Mouse (Mus musculus) ES-E14 (cell line): ENCODE results near the gene Rdh16. TPM values are rescaled to one million over a fixed set of nuclear protein-coding genes. Genes with fewer than 3 reads are reported as not detected.
"Not testable (repeated sequence)": the region's sequence is repeated elsewhere in the genome, so short reads cannot be mapped to it uniquely, and the experiment has no call there.

Source experiments
- DNase-seq: peaks from one replicate; pipeline ENCODE4 v3.0.0-alpha.2; 2013; ENCODE audit warnings: low read depth, low spot score
- H3K27ac ChIP-seq: 2 replicates; pipeline ENCODE4 v1.5.1; 2012; ENCODE audit warnings: low read depth, mild to moderate bottlenecking, low read length, moderate library complexity, mixed read lengths; ENCODE audit not compliant: poor library complexity, insufficient read depth, severe bottlenecking
- H3K36me3 ChIP-seq: 2 replicates; pipeline ENCODE4 v1.6.1; 2012; ENCODE audit warnings: mild to moderate bottlenecking, low read length, moderate library complexity, mixed read lengths; ENCODE audit not compliant: control insufficient read depth, poor library complexity, insufficient read depth, severe bottlenecking
- H3K4me1 ChIP-seq, 2 experiments: fragments of 150-350 bp in 1 of 2; sonication (generic) in 1 of 2; 2 replicates each; pipeline ENCODE4 v1.6.1; 2012; ENCODE audit warnings: low read length in 2 of 2, mild to moderate bottlenecking in 1 of 2, mixed read lengths in 1 of 2; ENCODE audit not compliant: control insufficient read depth in 2 of 2, insufficient read depth in 2 of 2, poor library complexity in 1 of 2
- H3K4me3 ChIP-seq, 2 experiments: fragments of 150-350 bp in 1 of 2; sonication (generic) in 1 of 2; 2 replicates each; pipeline ENCODE4 v1.5.1; 2012; ENCODE audit warnings: low read length in 2 of 2, low read depth in 1 of 2, mild to moderate bottlenecking in 1 of 2, mixed read lengths in 1 of 2; ENCODE audit not compliant: insufficient read depth in 1 of 2, poor library complexity in 1 of 2, severe bottlenecking in 1 of 2
- H3K9ac ChIP-seq: 2 replicates; pipeline ENCODE4 v1.6.1; 2012; ENCODE audit warnings: low read depth, mild to moderate bottlenecking, low read length, mixed read lengths; ENCODE audit not compliant: poor library complexity, insufficient read depth, severe bottlenecking
- H3K9me3 ChIP-seq: fragments of 150-350 bp; sonication (generic); 2 replicates; pipeline ENCODE4 v1.6.1; 2012; ENCODE audit warnings: low read depth, mild to moderate bottlenecking, low read length; ENCODE audit not compliant: control insufficient read depth, insufficient read depth
- CHD2 ChIP-seq: IDR thresholded peaks from 2 replicates; pipeline ENCODE4 v1.6.1; 2014; ENCODE audit warnings: mild to moderate bottlenecking, low read depth, low read length, inconsistent platforms
- HCFC1 ChIP-seq: IDR thresholded peaks from 2 replicates; pipeline ENCODE4 v1.6.1; 2012; ENCODE audit warnings: low read length, inconsistent platforms, borderline replicate concordance; ENCODE audit not compliant: insufficient read depth
- MAFK ChIP-seq: IDR thresholded peaks from 2 replicates; pipeline ENCODE4 v1.6.1; 2014; ENCODE audit warnings: mild to moderate bottlenecking, low read depth, low read length, inconsistent platforms; ENCODE audit not compliant: insufficient read depth
- ZC3H11A ChIP-seq: IDR thresholded peaks from 2 replicates; pipeline ENCODE4 v1.6.1; 2012; ENCODE audit warnings: low read depth, mild to moderate bottlenecking, inconsistent platforms, low read length, borderline replicate concordance
- ZNF384 ChIP-seq: IDR thresholded peaks from 2 replicates; pipeline ENCODE4 v1.6.1; 2012; ENCODE audit warnings: low read depth, low read length, inconsistent platforms
- in situ Hi-C, 2 experiments: fragments of 600-800 bp; cut with MboI; formaldehyde crosslinking; loops; one replicate each; pipeline ENCODE4 v1.15.1; 2025; ENCODE audit warnings: low sequenced_read_pairs in 2 of 2, inconsistent platforms in 1 of 2; ENCODE audit not compliant: unreplicated experiment in 2 of 2
- total RNA-seq: library from RNA; depleted of rRNA; stranded (reverse); fragments of 300-350 nt; gene quantifications from 2 replicates; pipeline ENCODE4 v1.2.3, GENCODE M21; 2012; rRNA removed

Rdh16 gene
- total RNA-seq, 1 experiment, result 0.09 TPM

- Histone ChIP-seq H3K4me1 (peaks cover 0 to 4% of the 10 kb centered on the region in 2 experiments; a peak in 2 of 4 replicates), H3K36me3 (no peaks in the 10 kb centered on the region), H3K27ac (no peak overlapping the region), H3K9me3 (no peaks in the 10 kb centered on the region), H3K9ac (no peak overlapping the region), H3K4me3 (no peak overlapping the region)
- no peak for TF ChIP-seq ZC3H11A
- TF ChIP-seq MAFK, result no peak
- TF ChIP-seq ZNF384, result no peak
- no peak for TF ChIP-seq HCFC1
- TF ChIP-seq CHD2, result no peak
- no peak for DNase-seq
- in situ Hi-C loops, result no loop called here
These were observed 86.0 kb downstream of the Rdh16 start for GRCm38 (mm10) chr10:127886971-127887370.

GRCm38 (mm10) chr10:127888605-127889004 is 87.7 kb downstream of the Rdh16 start, which contains the start of gene Rdh7:
TSS of gene Rdh7 (minus strand) at chr10:127888817.
- Histone ChIP-seq H3K36me3 (no peaks in the 10 kb centered on the region), H3K4me3 (no peak within 1 kb of the TSS), H3K4me1 (peaks cover 7 to 10% of the 10 kb centered on the region in 2 experiments; a peak in 3 of 4 replicates), H3K9me3 (no peaks in the 10 kb centered on the region), H3K27ac (no peak within 1 kb of the TSS), H3K9ac (no peak within 1 kb of the TSS)
- no peak for DNase-seq
- TF ChIP-seq HCFC1, result no peak
- TF ChIP-seq ZC3H11A, result no peak
- no peak for TF ChIP-seq ZNF384
- no peak for TF ChIP-seq CHD2
- no peak for TF ChIP-seq MAFK
- in situ Hi-C loops, result no loop called here

DNA sequence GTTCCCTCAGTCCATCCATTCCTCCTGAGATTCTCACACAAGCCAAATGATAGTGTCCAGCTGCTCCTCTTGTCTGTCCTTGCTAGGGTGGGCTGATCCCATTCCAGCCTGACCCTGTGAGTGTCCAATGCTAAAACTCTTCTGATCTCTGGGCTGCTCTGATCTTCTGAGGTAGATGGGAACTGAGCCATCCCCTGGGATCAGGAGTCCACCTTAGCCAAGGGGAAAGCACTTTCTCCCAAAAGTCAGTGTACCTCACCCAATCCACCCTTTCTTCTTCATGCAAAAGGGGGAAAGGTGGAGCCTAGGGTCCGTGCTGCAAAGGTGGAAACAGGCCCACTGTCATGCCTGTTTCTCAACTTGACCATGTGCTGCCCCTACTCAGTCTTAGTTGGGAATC is 90.5 kb downstream of the Rdh16 start:
- Histone ChIP-seq H3K27ac (no peak overlapping the region), H3K4me3 (no peak overlapping the region), H3K9ac (no peak overlapping the region), H3K36me3 (no peaks in the 10 kb centered on the region), H3K4me1 (peaks cover 11 to 12% of the 10 kb centered on the region in 2 experiments; a peak in 3 of 4 replicates), H3K9me3 (no peaks in the 10 kb centered on the region)
- in situ Hi-C loops, result no loop called here
- DNase-seq, result no peak
- TF ChIP-seq ZC3H11A (no peak), CHD2 (no peak), ZNF384 (no peak)

- H3K4me3 ChIP-seq, in situ Hi-C loops, DNase-seq: not testable (repeated sequence)
These were observed 92.4 kb downstream of the Rdh16 start for GRCm38 (mm10) chr10:127893163-127894022.

More at GRCm38 (mm10) chr10:127893163-127894022, 92.4 kb downstream of the Rdh16 start:
- peaks cover 19 to 24% of the 10 kb centered on the region in 2 experiments for H3K4me1 ChIP-seq
- H3K36me3 ChIP-seq, H3K9ac ChIP-seq, H3K9me3 ChIP-seq, H3K27ac ChIP-seq: not testable (repeated sequence)

Other genes starting within 250 kb of the Rdh16 start
- gene Lrp1, start 180.0 kb upstream of the Rdh16 start, total RNA-seq, result 69.6 and 91.4 TPM in 2 replicates
- 18.6 and 26.0 TPM in 2 replicates for gene Stat6, start 158.2 kb upstream of the Rdh16 start, total RNA-seq
- gene Nemp1, start 134.3 kb upstream of the Rdh16 start, total RNA-seq, result 23.6 and 35.6 TPM in 2 replicates
- 10.6 and 13.8 TPM in 2 replicates for gene Nab2, start 132.6 kb upstream of the Rdh16 start, total RNA-seq
- gene Myo1a, start 96.0 kb upstream of the Rdh16 start, total RNA-seq, result 1.7 and 3.2 TPM in 2 replicates
- gene Tac2, start 76.7 kb upstream of the Rdh16 start, total RNA-seq, result 0.37 and 0.45 TPM in 2 replicates
- gene Zbtb39, start 61.6 kb upstream of the Rdh16 start, total RNA-seq, result 6.3 and 8.3 TPM in 2 replicates
- 0.49 and 0.69 TPM in 2 replicates for gene Gpr182, start 49.4 kb upstream of the Rdh16 start, total RNA-seq
- gene Rdh1, start 41.4 kb upstream of the Rdh16 start, total RNA-seq, result 1.1 TPM in 2 replicates
- gene Rdh16f1, start 41.4 kb upstream of the Rdh16 start, total RNA-seq, result 0.21 TPM in 1 of 2 replicates, not detected in the other
- gene Rdh9, start 24.8 kb upstream of the Rdh16 start, total RNA-seq, result 0.27 TPM in 1 of 2 replicates, not detected in the other
- gene Rdh19, start 48.8 kb downstream of the Rdh16 start, total RNA-seq, result not detected in 2 replicates
- 0.26 TPM in 1 of 2 replicates, not detected in the other for gene Rdh16f2, start 65.3 kb downstream of the Rdh16 start, total RNA-seq
- not detected in 2 replicates for gene Rdh7, start 87.7 kb downstream of the Rdh16 start, total RNA-seq
- gene Sdr9c7, start 97.4 kb downstream of the Rdh16 start, total RNA-seq, result 0.27 TPM in 1 of 2 replicates, not detected in the other
- 0.22 TPM in 1 of 2 replicates, not detected in the other for gene Hsd17b6, start 206.5 kb downstream of the Rdh16 start, total RNA-seq
- 51.8 and 63.5 TPM in 2 replicates for gene Prim1, start 214.0 kb downstream of the Rdh16 start, total RNA-seq
- 746 and 1,114 TPM in 2 replicates for gene Naca, start 234.4 kb downstream of the Rdh16 start, total RNA-seq